Mouse (Mus musculus) E14TG2a.4 (cell line): ENCODE data around the gene Picalm.
A peak's percentile ranks its signal among the peaks of the same experiment; 100 is the strongest.

Experiments used
- H3K27me3 ChIP-seq: 2 replicates; pipeline ENCODE4 v1.6.1; 2014; ENCODE audit warnings: low read length, control low read depth; ENCODE audit not compliant: insufficient read depth
- H3K36me3 ChIP-seq: 2 replicates; pipeline ENCODE4 v1.6.1; 2014; ENCODE audit warnings: low read length, control low read depth; ENCODE audit not compliant: insufficient read depth
- H3K4me1 ChIP-seq: replicated peaks from 2 replicates; pipeline ENCODE4 v1.6.1; 2014; ENCODE audit warnings: low read depth, low read length, control low read depth
- H3K4me3 ChIP-seq: replicated peaks from 2 replicates; pipeline ENCODE4 v1.5.1; 2014; ENCODE audit warnings: mild to moderate bottlenecking, low read length
- H3K9me3 ChIP-seq: 2 replicates; pipeline ENCODE4 v1.6.1; 2014; ENCODE audit warnings: low read length, control low read depth
- CTCF ChIP-seq: conservative IDR thresholded peaks from 2 replicates; pipeline ENCODE4 v1.5.1; 2014; ENCODE audit warnings: low read length
- NANOG ChIP-seq: IDR thresholded peaks from 2 replicates; pipeline ENCODE4 v1.6.1; 2014; ENCODE audit warnings: borderline replicate concordance, low read length, mixed read lengths
- POU5F1 ChIP-seq: IDR thresholded peaks from 2 replicates; pipeline ENCODE4 v1.6.1; 2014; ENCODE audit warnings: low read length, borderline replicate concordance

Picalm gene

GRCm38 (mm10) chr7:90129732-90130392 lies at the start of gene Picalm:
Picalm (plus strand) TSS chr7:90130213.
- Histone ChIP-seq H3K9me3 (no peaks in the 10 kb centered on the region), H3K36me3 (no peaks in the 10 kb centered on the region), H3K4me1 (peaks cover 40% of the 10 kb centered on the region), H3K27me3 (no peaks in the 10 kb centered on the region), H3K4me3 (peak within 1 kb of the TSS; percentile 94)
- TF ChIP-seq CTCF (no peak), POU5F1 (no peak), NANOG (no peak)

- Histone ChIP-seq H3K4me1 (peaks cover 58% of the 10 kb centered on the region), H3K9me3 (no peaks in the 10 kb centered on the region), H3K27me3 (no peaks in the 10 kb centered on the region), H3K4me3 (no peak overlapping the region), H3K36me3 (no peaks in the 10 kb centered on the region)
- no peak for TF ChIP-seq POU5F1
- no peak for TF ChIP-seq NANOG
Measured at GRCm38 (mm10) chr7:90083799-90084198, 46.2 kb upstream of the Picalm start.

GRCm38 (mm10) chr7:90084531-90084930 lies 45.5 kb upstream of the Picalm start:
- Histone ChIP-seq H3K4me1 (peaks cover 51% of the 10 kb centered on the region), H3K36me3 (no peaks in the 10 kb centered on the region), H3K4me3 (no peak overlapping the region), H3K9me3 (no peaks in the 10 kb centered on the region), H3K27me3 (no peaks in the 10 kb centered on the region)
- TF ChIP-seq POU5F1 (no peak), CTCF (no peak), NANOG (no peak)

GRCm38 (mm10) chr7:90085713-90086112 lies 44.3 kb upstream of the Picalm start:
- Histone ChIP-seq H3K4me1 (peaks cover 40% of the 10 kb centered on the region), H3K27me3 (no peaks in the 10 kb centered on the region), H3K9me3 (no peaks in the 10 kb centered on the region), H3K36me3 (no peaks in the 10 kb centered on the region), H3K4me3 (no peak overlapping the region)
- TF ChIP-seq CTCF = no peak
- no peak for TF ChIP-seq POU5F1
- TF ChIP-seq NANOG = no peak

- H3K36me3 ChIP-seq = no peaks in the 10 kb centered on the region
Measured at GRCm38 (mm10) chr7:90086821-90087220, 43.2 kb upstream of the Picalm start.

GRCm38 (mm10) chr7:90090996-90091395 lies 39.0 kb upstream of the Picalm start:
- H3K36me3 ChIP-seq = no peaks in the 10 kb centered on the region
- TF ChIP-seq CTCF (no peak), NANOG (no peak), POU5F1 (no peak)
- no peaks in the 10 kb centered on the region for H3K27me3 ChIP-seq
- H3K4me3 ChIP-seq = no peak overlapping the region
- H3K9me3 ChIP-seq = no peaks in the 10 kb centered on the region
- H3K4me1 ChIP-seq = peaks cover 5% of the 10 kb centered on the region; the same call in 1 of the 2 replicates

More at GRCm38 (mm10) chr7:90086821-90087220, 43.2 kb upstream of the Picalm start:
- Histone ChIP-seq H3K4me3 (no peak overlapping the region), H3K9me3 (no peaks in the 10 kb centered on the region), H3K4me1 (peaks cover 32% of the 10 kb centered on the region), H3K27me3 (no peaks in the 10 kb centered on the region)
- TF ChIP-seq NANOG = no peak
- TF ChIP-seq CTCF = no peak
- no peak for TF ChIP-seq POU5F1

- Histone ChIP-seq H3K9me3 (no peaks in the 10 kb centered on the region), H3K27me3 (no peaks in the 10 kb centered on the region), H3K4me3 (no peak overlapping the region), H3K4me1 (peaks cover 5% of the 10 kb centered on the region; the same call in 1 of the 2 replicates), H3K36me3 (no peaks in the 10 kb centered on the region)
- TF ChIP-seq NANOG (no peak), CTCF (no peak), POU5F1 (no peak)
Measured at GRCm38 (mm10) chr7:90091756-90092155, 38.3 kb upstream of the Picalm start.

GRCm38 (mm10) chr7:90092452-90093450 lies 37.3 kb upstream of the Picalm start:
- no peaks in the 10 kb centered on the region for H3K9me3 ChIP-seq
- H3K27me3 ChIP-seq = no peaks in the 10 kb centered on the region
- TF ChIP-seq CTCF = no peak
- TF ChIP-seq NANOG = no peak
- no peak for TF ChIP-seq POU5F1
- no peak overlapping the region for H3K4me3 ChIP-seq
- no peaks in the 10 kb centered on the region for H3K36me3 ChIP-seq
- H3K4me1 ChIP-seq = peaks cover 8% of the 10 kb centered on the region; the same call in 1 of the 2 replicates
